Mouse (Mus musculus): ENCODE measurements at regions not wholly inside any gene's neighbourhood (a gene's known extent, or its start where the extent isn't known, plus 50 kb on each side); places are given as distances from the start of the nearest gene placed in this dataset.

DNA sequence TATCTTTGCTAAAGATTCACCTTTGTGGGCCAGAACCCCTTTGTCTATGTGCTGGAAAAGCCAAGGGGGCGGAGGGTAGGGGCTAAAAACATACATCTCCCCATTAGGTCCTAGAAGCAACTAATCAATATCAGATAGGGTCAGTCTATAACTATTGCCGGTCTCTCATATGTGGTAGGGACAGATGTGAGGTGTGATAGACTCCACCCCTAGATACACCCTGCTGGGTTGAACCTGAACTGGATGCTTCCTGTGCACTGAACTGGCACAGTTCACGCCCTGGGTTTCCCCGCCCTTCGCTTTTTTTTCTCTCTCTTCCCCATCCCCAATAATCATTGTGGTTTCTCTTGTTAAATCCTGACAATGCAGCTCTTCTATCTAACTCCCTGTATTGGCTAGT is 270.3 kb upstream of the Gpc5 start:
- no peak for ATAC-seq
- Histone ChIP-seq H3K4me1 (replicated peaks; ENCODE audit: control insufficient read depth, insufficient read depth, low read length) (no peaks in the 10 kb centered on the region), H3K4me2 (replicated peaks; ENCODE audit: low read depth) (no peak overlapping the region), H3K27ac (ENCODE audit: low read depth, low read length) (no peak overlapping the region), H3K4me3 (ENCODE audit: low read depth, low read length) (no peak overlapping the region), H3K9me3 (ENCODE audit: control insufficient read depth) (no peaks in the 10 kb centered on the region), H3K36me3 (ENCODE audit: control insufficient read depth, insufficient read depth) (no peaks in the 10 kb centered on the region), H3K27me3 (replicated peaks; ENCODE audit: control insufficient read depth, insufficient read depth, low read length) (no peaks in the 10 kb centered on the region), H3K9ac (ENCODE audit: low read depth, low read length) (no peak overlapping the region)
- 78% methylated on average over 5 of the region's 5 CpGs for WGBS
- no peak for TF ChIP-seq CTCF (IDR thresholded peaks at IDR 0.05; ENCODE audit: low read depth)

DNA sequence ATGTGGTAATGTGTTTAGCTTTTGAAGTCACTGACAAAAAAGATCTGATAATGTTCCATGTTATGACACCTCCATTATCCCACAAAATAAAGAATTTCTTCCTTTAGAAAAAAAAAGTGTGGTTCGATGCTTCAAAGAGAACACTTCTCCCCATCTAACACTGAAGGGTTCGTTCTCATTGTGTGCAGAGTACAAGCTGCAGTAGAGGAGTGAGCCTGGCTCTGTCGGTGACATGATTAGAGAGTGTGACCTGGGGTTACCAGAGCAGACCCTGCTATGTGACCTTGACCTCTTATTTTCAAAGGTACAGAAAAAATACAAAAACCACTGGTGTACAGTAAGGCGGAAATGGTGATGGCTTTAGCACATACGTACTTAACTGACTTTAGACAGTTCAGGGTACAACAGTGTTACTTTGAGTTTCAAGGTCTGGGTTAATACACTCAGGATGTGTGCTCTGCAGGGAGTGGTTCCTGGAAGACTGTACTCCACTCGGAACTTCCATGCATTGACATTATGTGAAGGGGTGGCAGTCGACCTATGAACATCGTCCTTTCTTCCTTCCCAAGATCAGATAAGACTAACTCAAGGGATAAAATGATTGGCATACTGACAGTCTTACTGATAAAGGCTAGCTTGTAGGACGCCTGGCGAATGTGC is 265.2 kb upstream of the Gpc5 start:
- no peaks in the 10 kb centered on the region for H3K36me3 ChIP-seq (ENCODE audit: control insufficient read depth, insufficient read depth)
- no peak for TF ChIP-seq CTCF (IDR thresholded peaks at IDR 0.05; ENCODE audit: low read depth)
- WGBS: 47% methylated on average over 10 of the region's 10 CpGs
- H3K27ac ChIP-seq (ENCODE audit: low read depth, low read length): no peak overlapping the region
- no peaks in the 10 kb centered on the region for H3K27me3 ChIP-seq (replicated peaks; ENCODE audit: control insufficient read depth, insufficient read depth, low read length)
- H3K4me1 ChIP-seq (replicated peaks; ENCODE audit: control insufficient read depth, insufficient read depth, low read length): no peaks in the 10 kb centered on the region
- H3K9ac ChIP-seq (ENCODE audit: low read depth, low read length): no peak overlapping the region
- no peak overlapping the region for H3K4me3 ChIP-seq (ENCODE audit: low read depth, low read length)
- no peak for ATAC-seq
- no peak overlapping the region for H3K4me2 ChIP-seq (replicated peaks; ENCODE audit: low read depth)
- no peaks in the 10 kb centered on the region for H3K9me3 ChIP-seq (ENCODE audit: control insufficient read depth)

DNA sequence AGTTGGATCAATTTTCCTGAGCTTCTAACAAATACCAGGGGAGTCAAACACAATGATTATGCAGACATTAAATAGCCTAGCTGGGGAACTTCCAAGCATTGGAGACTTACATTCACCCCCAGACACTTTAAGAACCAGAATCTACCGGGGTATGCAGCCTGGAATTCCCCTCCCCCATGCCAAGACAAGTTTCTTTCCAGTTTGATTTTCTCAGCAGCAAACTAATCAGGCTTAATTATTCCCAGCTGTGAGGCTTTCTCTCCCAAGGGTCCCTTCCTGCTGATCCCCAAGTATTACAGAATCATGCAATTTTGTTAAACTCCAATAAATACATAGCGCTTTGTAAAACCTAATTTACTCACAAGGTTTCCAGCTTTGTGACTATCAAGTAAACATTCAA is 262.7 kb upstream of the Gpc5 start:
- no peak for TF ChIP-seq CTCF (IDR thresholded peaks at IDR 0.05; ENCODE audit: low read depth)
- Histone ChIP-seq H3K9ac (ENCODE audit: low read depth, low read length) (no peak overlapping the region), H3K9me3 (ENCODE audit: control insufficient read depth) (no peaks in the 10 kb centered on the region), H3K27ac (ENCODE audit: low read depth, low read length) (no peak overlapping the region), H3K27me3 (replicated peaks; ENCODE audit: control insufficient read depth, insufficient read depth, low read length) (no peaks in the 10 kb centered on the region), H3K4me2 (replicated peaks; ENCODE audit: low read depth) (no peak overlapping the region), H3K4me1 (replicated peaks; ENCODE audit: control insufficient read depth, insufficient read depth, low read length) (no peaks in the 10 kb centered on the region), H3K4me3 (ENCODE audit: low read depth, low read length) (no peak overlapping the region), H3K36me3 (ENCODE audit: control insufficient read depth, insufficient read depth) (no peaks in the 10 kb centered on the region)
- ATAC-seq: no peak
- WGBS: 38% methylated on average over 2 of the region's 2 CpGs

DNA sequence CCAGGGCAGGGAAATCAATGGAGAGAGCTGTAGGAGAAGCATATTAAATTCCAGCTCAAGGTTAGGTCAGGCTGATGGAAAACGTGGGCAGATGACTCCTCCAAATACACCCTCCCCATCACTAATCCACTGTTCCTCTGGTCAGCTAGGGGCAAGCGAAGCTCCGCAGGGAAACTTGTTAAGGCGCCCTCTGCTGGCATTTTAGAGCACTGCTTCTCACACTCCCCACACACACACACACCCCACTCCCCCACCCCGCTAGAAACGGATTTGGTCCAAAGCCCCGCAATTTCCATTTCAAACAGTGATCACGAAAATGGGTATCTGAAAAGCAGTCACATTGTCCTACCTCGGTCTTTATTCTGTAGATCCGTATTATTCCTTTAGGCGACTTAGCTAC is 259.0 kb upstream of the Gpc5 start:
- no peak for ATAC-seq
- H3K27ac ChIP-seq (ENCODE audit: low read depth, low read length): no peak overlapping the region
- no peaks in the 10 kb centered on the region for H3K4me1 ChIP-seq (replicated peaks; ENCODE audit: control insufficient read depth, insufficient read depth, low read length)
- 75% methylated on average over 11 of the region's 11 CpGs for WGBS
- no peaks in the 10 kb centered on the region for H3K27me3 ChIP-seq (replicated peaks; ENCODE audit: control insufficient read depth, insufficient read depth, low read length)
- H3K9me3 ChIP-seq (ENCODE audit: control insufficient read depth): no peaks in the 10 kb centered on the region
- no peak overlapping the region for H3K9ac ChIP-seq (ENCODE audit: low read depth, low read length)
- H3K4me2 ChIP-seq (replicated peaks; ENCODE audit: low read depth): no peak overlapping the region
- peak; percentile 32; the same call in 1 of the 2 replicates for TF ChIP-seq CTCF (IDR thresholded peaks at IDR 0.05; ENCODE audit: low read depth)
- no peak overlapping the region for H3K4me3 ChIP-seq (ENCODE audit: low read depth, low read length)
- no peaks in the 10 kb centered on the region for H3K36me3 ChIP-seq (ENCODE audit: control insufficient read depth, insufficient read depth)

DNA sequence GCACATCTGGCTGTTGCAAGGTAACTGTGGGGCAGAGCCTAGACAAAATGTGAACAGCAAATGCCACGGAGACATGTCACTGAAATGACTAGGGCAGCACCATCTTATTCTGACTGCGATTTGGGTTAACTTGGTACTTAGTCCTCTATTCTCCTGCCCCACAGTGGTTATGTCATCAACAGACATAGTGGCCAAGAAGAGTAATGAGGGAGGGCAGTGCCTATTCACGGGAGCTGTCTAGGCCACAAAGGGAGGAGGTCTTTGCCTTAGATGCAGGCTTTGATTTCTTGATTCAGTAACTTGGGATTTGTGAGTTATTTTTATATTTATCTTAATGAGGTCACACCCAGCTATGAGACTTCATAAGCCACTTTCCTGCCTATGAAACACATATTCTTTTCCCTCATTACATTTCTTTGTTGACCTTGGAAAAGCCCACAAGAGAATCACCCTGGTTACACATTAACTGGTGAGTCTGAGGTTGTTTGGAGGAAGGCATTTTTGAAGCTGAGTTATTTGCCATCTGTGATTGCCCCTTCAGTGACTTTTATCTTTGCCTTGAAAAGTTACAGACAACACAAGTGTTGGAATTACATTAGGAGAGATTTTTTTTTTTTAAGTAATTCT is 255.2 kb upstream of the Gpc5 start:
- no peak for ATAC-seq
- WGBS: 34% methylated on average over 3 of the region's 3 CpGs
- no peak overlapping the region for H3K27ac ChIP-seq (ENCODE audit: low read depth, low read length)
- no peaks in the 10 kb centered on the region for H3K4me1 ChIP-seq (replicated peaks; ENCODE audit: control insufficient read depth, insufficient read depth, low read length)
- H3K4me2 ChIP-seq (replicated peaks; ENCODE audit: low read depth): no peak overlapping the region
- no peaks in the 10 kb centered on the region for H3K27me3 ChIP-seq (replicated peaks; ENCODE audit: control insufficient read depth, insufficient read depth, low read length)
- H3K9ac ChIP-seq (ENCODE audit: low read depth, low read length): no peak overlapping the region
- H3K36me3 ChIP-seq (ENCODE audit: control insufficient read depth, insufficient read depth): no peaks in the 10 kb centered on the region
- no peak for TF ChIP-seq CTCF (IDR thresholded peaks at IDR 0.05; ENCODE audit: low read depth)
- no peak overlapping the region for H3K4me3 ChIP-seq (ENCODE audit: low read depth, low read length)
- no peaks in the 10 kb centered on the region for H3K9me3 ChIP-seq (ENCODE audit: control insufficient read depth)

DNA sequence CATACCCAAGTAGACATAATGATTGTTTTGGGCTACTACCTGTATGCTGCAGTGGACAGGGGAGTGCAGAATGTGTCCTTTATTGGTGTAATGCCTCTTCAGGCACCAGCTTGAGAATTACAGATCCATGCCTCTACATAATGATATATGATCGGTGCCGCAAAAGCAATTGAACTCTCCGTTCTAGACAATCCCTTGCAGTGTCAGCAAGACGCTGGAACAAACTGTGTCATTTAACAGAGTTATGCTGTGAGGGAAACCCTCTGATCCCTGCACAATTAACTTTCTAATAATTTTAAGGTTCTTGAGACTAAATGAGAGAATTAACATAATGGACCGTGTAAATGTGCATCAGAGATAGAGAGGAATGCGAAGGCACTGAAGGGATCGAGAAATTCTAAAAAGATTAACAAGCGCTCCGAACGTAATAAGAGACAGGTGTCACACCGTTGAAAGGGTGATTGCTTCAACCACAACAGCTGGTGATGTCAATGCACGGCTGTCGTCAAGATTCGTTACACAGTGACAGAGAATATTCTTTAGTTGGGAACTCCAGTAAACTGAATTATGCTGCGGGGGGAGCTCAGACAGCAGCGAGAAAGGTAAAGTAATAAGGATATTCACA is 254.3 kb upstream of the Gpc5 start:
- H3K4me2 ChIP-seq (replicated peaks; ENCODE audit: low read depth): peak overlapping the region; percentile 6
- H3K27me3 ChIP-seq (replicated peaks; ENCODE audit: control insufficient read depth, insufficient read depth, low read length): no peaks in the 10 kb centered on the region
- no peak overlapping the region for H3K9ac ChIP-seq (ENCODE audit: low read depth, low read length)
- no peak for TF ChIP-seq CTCF (IDR thresholded peaks at IDR 0.05; ENCODE audit: low read depth)
- H3K27ac ChIP-seq (ENCODE audit: low read depth, low read length): no peak overlapping the region
- no peaks in the 10 kb centered on the region for H3K4me1 ChIP-seq (replicated peaks; ENCODE audit: control insufficient read depth, insufficient read depth, low read length)
- no peaks in the 10 kb centered on the region for H3K36me3 ChIP-seq (ENCODE audit: control insufficient read depth, insufficient read depth)
- no peak overlapping the region for H3K4me3 ChIP-seq (ENCODE audit: low read depth, low read length)
- WGBS: 44% methylated on average over 16 of the region's 16 CpGs
- no peaks in the 10 kb centered on the region for H3K9me3 ChIP-seq (ENCODE audit: control insufficient read depth)
- no peak for ATAC-seq
